Mouse (Mus musculus) small intestine, adult 2 months (tissue): ENCODE data around the gene Bpifb4. TPM values are rescaled to one million over a fixed set of nuclear protein-coding genes. Genes with fewer than 3 reads are reported as not detected.

Source experiments
- H3K27ac ChIP-seq: fragments of 200-500 bp; 2 replicates; pipeline ENCODE4 v1.5.1; 2012; ENCODE audit warnings: low read depth, low read length, control low read depth, inconsistent platforms; ENCODE audit not compliant: insufficient read depth
- H3K27me3 ChIP-seq: fragments of 200-500 bp; 2 replicates; pipeline ENCODE4 v1.6.1; 2012; ENCODE audit warnings: mild to moderate bottlenecking, moderate library complexity, low read length, inconsistent platforms; ENCODE audit not compliant: control insufficient read depth, insufficient read depth
- H3K36me3 ChIP-seq: fragments of 200-500 bp; 2 replicates; pipeline ENCODE4 v1.6.1; 2012; ENCODE audit warnings: mild to moderate bottlenecking, low read length, control low read depth, inconsistent platforms; ENCODE audit not compliant: control insufficient read depth, insufficient read depth
- H3K4me1 ChIP-seq: fragments of 200-500 bp; 2 replicates; pipeline ENCODE4 v1.6.1; 2012; ENCODE audit warnings: low read length, inconsistent platforms, mixed read lengths; ENCODE audit not compliant: control insufficient read depth, insufficient read depth, insufficient read length
- H3K4me3 ChIP-seq: fragments of 200-500 bp; 2 replicates; pipeline ENCODE4 v1.5.1; 2012; ENCODE audit warnings: low read depth, mild to moderate bottlenecking, control low read depth, inconsistent platforms, low read length, moderate library complexity
- CTCF ChIP-seq: fragments of 200-500 bp; IDR thresholded peaks from 2 replicates; pipeline ENCODE4 v1.5.1; 2012; ENCODE audit warnings: low read depth, mild to moderate bottlenecking, control low read depth, inconsistent platforms, low read length, moderate library complexity, mixed read lengths; ENCODE audit not compliant: insufficient replicate concordance, insufficient read length; ENCODE audit errors: extremely low read depth
- POLR2A ChIP-seq: fragments of 200-500 bp; IDR thresholded peaks from 2 replicates; pipeline ENCODE4 v1.6.1; 2012; ENCODE audit warnings: low read depth, mild to moderate bottlenecking, control low read depth, inconsistent platforms, low read length, moderate library complexity
- WGBS: fragments of 180-500 bp; shearing (Covaris S2); methylation state at CpG from one replicate; pipeline ENCODE4 v1.1.7; 2018; 5-methylcytosine and 5-hydroxymethylcytosine counted together
- polyA plus RNA-seq: library from polyadenylated mRNA; depleted of rRNA; stranded (reverse); fragments of >200 nt; gene quantifications from 2 replicates; pipeline ENCODE4 v1.2.3, GENCODE M21; 2012; rRNA removed

Bpifb4 gene
- polyA plus RNA-seq: 0.13 TPM in 1 of 2 replicates, not detected in the other

- no peak within 1 kb of the TSS for H3K4me3 ChIP-seq
- no peaks in the 10 kb centered on the region for H3K36me3 ChIP-seq
- TF ChIP-seq CTCF: no peak
- TF ChIP-seq POLR2A: no peak
- WGBS: 69% methylated on average over 5 of the region's 5 CpGs
- no peaks in the 10 kb centered on the region for H3K4me1 ChIP-seq
- no peaks in the 10 kb centered on the region for H3K27me3 ChIP-seq
- H3K27ac ChIP-seq: no peak within 1 kb of the TSS
Observed at GRCm38 (mm10) chr2:153937843-153938242, at the start of gene Bpifb4. TSS of gene Bpifb4 (plus strand) at chr2:153938212.

GRCm38 (mm10) chr2:153899111-153899510 is 38.9 kb upstream of the Bpifb4 start:
- WGBS: 75% methylated on average over 5 of the region's 5 CpGs
- Histone ChIP-seq H3K27me3 (no peaks in the 10 kb centered on the region), H3K4me1 (no peaks in the 10 kb centered on the region), H3K27ac (no peak overlapping the region), H3K4me3 (no peak overlapping the region), H3K36me3 (no peaks in the 10 kb centered on the region)
- no peak for TF ChIP-seq POLR2A

- no peak for TF ChIP-seq CTCF
- no peak for TF ChIP-seq POLR2A
- Histone ChIP-seq H3K4me1 (no peaks in the 10 kb centered on the region), H3K4me3 (no peak within 1 kb of the TSS), H3K27me3 (no peaks in the 10 kb centered on the region), H3K27ac (no peak within 1 kb of the TSS), H3K36me3 (no peaks in the 10 kb centered on the region)
- WGBS: 63% methylated on average over 4 of the region's 4 CpGs
Observed at GRCm38 (mm10) chr2:153900088-153900487, 37.9 kb upstream of the Bpifb4 start, which contains the start of gene Bpifb6. TSS of gene Bpifb6 (plus strand) at chr2:153900388.

GRCm38 (mm10) chr2:153902726-153903125 is 35.3 kb upstream of the Bpifb4 start:
- 69% methylated on average over 6 of the region's 6 CpGs for WGBS
- H3K4me3 ChIP-seq: no peak overlapping the region
- no peak overlapping the region for H3K27ac ChIP-seq
- H3K36me3 ChIP-seq: no peaks in the 10 kb centered on the region
- TF ChIP-seq POLR2A: no peak
- no peak for TF ChIP-seq CTCF
- H3K27me3 ChIP-seq: no peaks in the 10 kb centered on the region
- H3K4me1 ChIP-seq: no peaks in the 10 kb centered on the region

GRCm38 (mm10) chr2:153906626-153907025 is 31.4 kb upstream of the Bpifb4 start:
- no peaks in the 10 kb centered on the region for H3K36me3 ChIP-seq
- no peaks in the 10 kb centered on the region for H3K4me1 ChIP-seq
- H3K27me3 ChIP-seq: no peaks in the 10 kb centered on the region
- TF ChIP-seq POLR2A (no peak), CTCF (no peak)
- H3K27ac ChIP-seq: no peak overlapping the region
- WGBS: 76% methylated on average over 4 of the region's 4 CpGs
- H3K4me3 ChIP-seq: no peak overlapping the region

- 60% methylated on average over 5 of the region's 5 CpGs for WGBS
- H3K4me1 ChIP-seq: no peaks in the 10 kb centered on the region
- H3K4me3 ChIP-seq: no peak overlapping the region
- H3K27ac ChIP-seq: no peak overlapping the region
- no peaks in the 10 kb centered on the region for H3K36me3 ChIP-seq
- no peak for TF ChIP-seq POLR2A
- TF ChIP-seq CTCF: no peak
- no peaks in the 10 kb centered on the region for H3K27me3 ChIP-seq
Observed at GRCm38 (mm10) chr2:153914151-153914550, 23.9 kb upstream of the Bpifb4 start.

- H3K4me1 ChIP-seq: no peaks in the 10 kb centered on the region
- no peak within 1 kb of the TSS for H3K27ac ChIP-seq
- no peak within 1 kb of the TSS for H3K4me3 ChIP-seq
- WGBS: 68% methylated on average over 8 of the region's 8 CpGs
- no peak for TF ChIP-seq POLR2A
- no peak for TF ChIP-seq CTCF
- H3K36me3 ChIP-seq: no peaks in the 10 kb centered on the region
- H3K27me3 ChIP-seq: no peaks in the 10 kb centered on the region
Observed at GRCm38 (mm10) chr2:153917930-153918329, 20.1 kb upstream of the Bpifb4 start, which contains the start of gene Bpifb3. TSS of gene Bpifb3 (plus strand) at chr2:153918230.

GRCm38 (mm10) chr2:153921246-153921645 is 16.8 kb upstream of the Bpifb4 start:
- WGBS: 82% methylated on average over 6 of the region's 6 CpGs
- H3K36me3 ChIP-seq: no peaks in the 10 kb centered on the region

More at GRCm38 (mm10) chr2:153921246-153921645, 16.8 kb upstream of the Bpifb4 start:
- Histone ChIP-seq H3K4me3 (no peak overlapping the region), H3K27me3 (no peaks in the 10 kb centered on the region), H3K4me1 (no peaks in the 10 kb centered on the region), H3K27ac (no peak overlapping the region)
- TF ChIP-seq POLR2A (no peak), CTCF (no peak)
